Mouse (Mus musculus) thymus, adult 2 months (tissue): ENCODE results near the gene D930007J09Rik.

ENCODE experiments used
- CTCF ChIP-seq: fragments of 200-500 bp; IDR thresholded peaks from 2 replicates; pipeline ENCODE4 v1.5.1; 2012; ENCODE audit warnings: mild to moderate bottlenecking, control low read depth, low read length, moderate library complexity, borderline replicate concordance; ENCODE audit not compliant: control insufficient read depth, poor library complexity, insufficient read depth; ENCODE audit errors: extremely low read depth
- POLR2A ChIP-seq: fragments of 200-500 bp; IDR thresholded peaks from 2 replicates; pipeline ENCODE4 v1.6.1; 2012; ENCODE audit warnings: mild to moderate bottlenecking, low read length, control low read depth, moderate library complexity; ENCODE audit not compliant: control insufficient read depth, poor library complexity, insufficient read depth; ENCODE audit errors: extremely low read depth

GRCm38 (mm10) chr13:32800859-32801258 lies 1.8 kb downstream of the D930007J09Rik start:
- TF ChIP-seq CTCF (no peak), POLR2A (no peak)
